Mouse (Mus musculus): ENCODE measurements around the gene Trip6.
"Not testable (repeated sequence)": the region's sequence is repeated elsewhere in the genome, so short reads cannot be mapped to it uniquely, and the experiment has no call there.

DNA sequence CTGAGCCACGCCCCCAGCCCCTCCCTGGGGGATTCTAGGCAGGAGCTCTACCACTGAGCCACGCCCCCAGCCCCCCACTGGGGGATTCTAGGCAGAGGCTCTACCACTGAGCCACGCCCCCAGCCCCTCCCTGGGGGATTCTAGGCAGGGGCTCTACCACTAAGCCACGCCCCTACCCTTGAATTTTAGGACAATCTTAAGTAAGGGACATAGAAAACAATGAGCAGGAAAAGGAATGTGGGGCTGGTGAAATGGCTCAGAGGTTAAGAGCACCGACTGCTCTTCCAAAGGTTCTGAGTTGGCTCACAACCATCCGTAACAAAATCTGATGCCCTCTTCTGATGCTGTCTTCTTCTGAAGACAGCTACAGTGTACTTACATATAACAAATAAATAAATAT is 29.8 kb downstream of the Trip6 start:
- not testable (repeated sequence) for TF ChIP-seq CTCF, EP300 (IDR thresholded peaks at IDR 0.05)

All from lung, postnatal 0 days (tissue).